Mouse (Mus musculus) bone marrow, adult 2 months (tissue): ENCODE data around the gene Abcf3.

ENCODE experiments used
- CTCF ChIP-seq: fragments of 200-500 bp; IDR thresholded peaks from 2 replicates; pipeline ENCODE4 v1.5.1; 2011; ENCODE audit warnings: low read length, control low read depth; ENCODE audit not compliant: control insufficient read depth, insufficient read depth
- POLR2A ChIP-seq: fragments of 200-500 bp; IDR thresholded peaks from 2 replicates; pipeline ENCODE4 v1.6.1; 2011; ENCODE audit warnings: low read depth, mild to moderate bottlenecking, control low read depth, low read length, borderline replicate concordance; ENCODE audit not compliant: control insufficient read depth

GRCm38 (mm10) chr16:20534617-20535295 lies 13.6 kb upstream of the Abcf3 start:
- TF ChIP-seq CTCF (no peak), POLR2A (no peak)
